Mouse (Mus musculus) small intestine, adult 2 months (tissue): ENCODE results near the gene Sec24a. TPM values are rescaled to one million over a fixed set of nuclear protein-coding genes. Genes with fewer than 3 reads are reported as not detected.

Experiments
- H3K27ac ChIP-seq: fragments of 200-500 bp; 2 replicates; pipeline ENCODE4 v1.5.1; 2012; ENCODE audit warnings: low read depth, low read length, control low read depth, inconsistent platforms; ENCODE audit not compliant: insufficient read depth
- H3K27me3 ChIP-seq: fragments of 200-500 bp; 2 replicates; pipeline ENCODE4 v1.6.1; 2012; ENCODE audit warnings: mild to moderate bottlenecking, moderate library complexity, low read length, inconsistent platforms; ENCODE audit not compliant: control insufficient read depth, insufficient read depth
- H3K36me3 ChIP-seq: fragments of 200-500 bp; 2 replicates; pipeline ENCODE4 v1.6.1; 2012; ENCODE audit warnings: mild to moderate bottlenecking, low read length, control low read depth, inconsistent platforms; ENCODE audit not compliant: control insufficient read depth, insufficient read depth
- H3K4me1 ChIP-seq: fragments of 200-500 bp; 2 replicates; pipeline ENCODE4 v1.6.1; 2012; ENCODE audit warnings: low read length, inconsistent platforms, mixed read lengths; ENCODE audit not compliant: control insufficient read depth, insufficient read depth, insufficient read length
- H3K4me3 ChIP-seq: fragments of 200-500 bp; 2 replicates; pipeline ENCODE4 v1.5.1; 2012; ENCODE audit warnings: low read depth, mild to moderate bottlenecking, control low read depth, inconsistent platforms, low read length, moderate library complexity
- CTCF ChIP-seq: fragments of 200-500 bp; IDR thresholded peaks from 2 replicates; pipeline ENCODE4 v1.5.1; 2012; ENCODE audit warnings: low read depth, mild to moderate bottlenecking, control low read depth, inconsistent platforms, low read length, moderate library complexity, mixed read lengths; ENCODE audit not compliant: insufficient replicate concordance, insufficient read length; ENCODE audit errors: extremely low read depth
- POLR2A ChIP-seq: fragments of 200-500 bp; IDR thresholded peaks from 2 replicates; pipeline ENCODE4 v1.6.1; 2012; ENCODE audit warnings: low read depth, mild to moderate bottlenecking, control low read depth, inconsistent platforms, low read length, moderate library complexity
- WGBS: fragments of 180-500 bp; shearing (Covaris S2); methylation state at CpG from one replicate; pipeline ENCODE4 v1.1.7; 2018; 5-methylcytosine and 5-hydroxymethylcytosine counted together
- polyA plus RNA-seq: library from polyadenylated mRNA; depleted of rRNA; stranded (reverse); fragments of >200 nt; gene quantifications from 2 replicates; pipeline ENCODE4 v1.2.3, GENCODE M21; 2012

The Sec24a gene
- polyA plus RNA-seq, 1 experiment = 56.9 TPM

- H3K36me3 ChIP-seq = peaks cover 32% of the 10 kb centered on the region
- WGBS = 61% methylated on average over 5 of the region's 5 CpGs
- H3K27ac ChIP-seq = no peak overlapping the region
- no peak overlapping the region for H3K4me3 ChIP-seq
- no peaks in the 10 kb centered on the region for H3K4me1 ChIP-seq
- H3K27me3 ChIP-seq = no peaks in the 10 kb centered on the region
- no peak for TF ChIP-seq CTCF
- no peak for TF ChIP-seq POLR2A
Measured at GRCm38 (mm10) chr11:51777478-51777877, 14.0 kb upstream of the Sec24a start.

- 79% methylated on average over 3 of the region's 3 CpGs for WGBS
- Histone ChIP-seq H3K4me1 (no peaks in the 10 kb centered on the region; the same call in 1 of the 2 replicates), H3K27ac (no peak overlapping the region), H3K36me3 (peaks cover 24% of the 10 kb centered on the region), H3K27me3 (no peaks in the 10 kb centered on the region), H3K4me3 (no peak overlapping the region)
- no peak for TF ChIP-seq POLR2A
Measured at GRCm38 (mm10) chr11:51775507-51775906, 12.1 kb upstream of the Sec24a start.

- H3K4me1 ChIP-seq = peaks cover 16% of the 10 kb centered on the region
- peak overlapping the region; percentile 97 for H3K27ac ChIP-seq
- TF ChIP-seq POLR2A (no peak), CTCF (no peak)
- H3K27me3 ChIP-seq = no peaks in the 10 kb centered on the region
- 0 out of 2 replicates have a peak, but pooled peaks cover 5% of the 10 kb centered on the region for H3K36me3 ChIP-seq
- H3K4me3 ChIP-seq = peak overlapping the region; percentile 29
- 27% methylated on average over 5 of the region's 5 CpGs for WGBS
Measured at GRCm38 (mm10) chr11:51768296-51768695, 4.9 kb upstream of the Sec24a start.

- H3K4me1 ChIP-seq = peaks cover 16% of the 10 kb centered on the region
- H3K36me3 ChIP-seq = 0 out of 2 replicates have a peak, but pooled peaks cover 5% of the 10 kb centered on the region
- 20% methylated on average over 8 of the region's 8 CpGs for WGBS
- H3K27me3 ChIP-seq = no peaks in the 10 kb centered on the region
- TF ChIP-seq CTCF (no peak), POLR2A (no peak)
- H3K27ac ChIP-seq = peak overlapping the region; percentile 97
- no peak overlapping the region for H3K4me3 ChIP-seq
Measured at GRCm38 (mm10) chr11:51767579-51768220, 4.3 kb upstream of the Sec24a start.

- 44% methylated on average over 4 of the region's 4 CpGs for WGBS
- TF ChIP-seq POLR2A (no peak), CTCF (no peak)
- Histone ChIP-seq H3K36me3 (no peaks in the 10 kb centered on the region), H3K27me3 (no peaks in the 10 kb centered on the region), H3K4me3 (no peak overlapping the region), H3K27ac (peak overlapping the region; percentile 81), H3K4me1 (peaks cover 18% of the 10 kb centered on the region)
Measured at GRCm38 (mm10) chr11:51764816-51765215, 1.4 kb upstream of the Sec24a start.

- TF ChIP-seq CTCF (no peak), POLR2A (no peak)
- peaks cover 17% of the 10 kb centered on the region for H3K4me1 ChIP-seq
- 2% methylated on average over 13 of the region's 13 CpGs for WGBS
- H3K27me3 ChIP-seq = no peaks in the 10 kb centered on the region
- H3K36me3 ChIP-seq = no peaks in the 10 kb centered on the region
- H3K4me3 ChIP-seq = peak overlapping the region; percentile 88
- peak overlapping the region; percentile 74 for H3K27ac ChIP-seq
Measured at GRCm38 (mm10) chr11:51763955-51764354, 521 bp upstream of the Sec24a start.

- Histone ChIP-seq H3K27me3 (no peaks in the 10 kb centered on the region), H3K4me1 (peaks cover 14% of the 10 kb centered on the region), H3K4me3 (no peak overlapping the region), H3K36me3 (no peaks in the 10 kb centered on the region), H3K27ac (no peak overlapping the region)
- TF ChIP-seq CTCF (no peak), POLR2A (no peak)
- WGBS = 82% methylated on average over 5 of the region's 5 CpGs
Measured at GRCm38 (mm10) chr11:51761241-51761640, 2.2 kb downstream of the Sec24a start.
